Mouse (Mus musculus): Measurements from ENCODE around the gene Synpo2. TPM values are rescaled to one million over a fixed set of nuclear protein-coding genes. Genes with fewer than 3 reads are reported as not detected.

Synpo2 gene
- polyA plus RNA-seq, 1 experiment from 2014 or later, result 4.9 TPM

GRCm38 (mm10) chr3:123153337-123153736 is 82.6 kb downstream of the Synpo2 start:
- Histone ChIP-seq H3K4me1 (no peaks in the 10 kb centered on the region), H3K27ac (replicated peaks) (no peak overlapping the region), H3K9me3 (no peaks in the 10 kb centered on the region), H3K27me3 (replicated peaks; ENCODE audit: low read depth, poor library complexity, severe bottlenecking) (no peaks in the 10 kb centered on the region), H3K36me3 (replicated peaks) (no peaks in the 10 kb centered on the region), H3K4me3 (no peak overlapping the region)
- WGBS, result 88% methylated on average over 8 of the region's 8 CpGs
- DNase-seq (ENCODE audit: low spot score), result no peak

GRCm38 (mm10) chr3:123152911-123153310 is 83.0 kb downstream of the Synpo2 start:
- no peaks in the 10 kb centered on the region for H3K4me1 ChIP-seq
- H3K27ac ChIP-seq (replicated peaks), result no peak overlapping the region
- no peaks in the 10 kb centered on the region for H3K36me3 ChIP-seq (replicated peaks)
- 91% methylated on average over 5 of the region's 5 CpGs for WGBS
- no peak overlapping the region for H3K4me3 ChIP-seq
- DNase-seq (ENCODE audit: low spot score), result no peak
- H3K27me3 ChIP-seq (replicated peaks; ENCODE audit: low read depth, poor library complexity, severe bottlenecking), result no peaks in the 10 kb centered on the region
- H3K9me3 ChIP-seq, result no peaks in the 10 kb centered on the region

- Histone ChIP-seq H3K4me3 (no peak overlapping the region), H3K36me3 (replicated peaks) (no peaks in the 10 kb centered on the region), H3K4me1 (no peaks in the 10 kb centered on the region), H3K27ac (replicated peaks) (no peak overlapping the region), H3K9me3 (no peaks in the 10 kb centered on the region), H3K27me3 (replicated peaks; ENCODE audit: low read depth, poor library complexity, severe bottlenecking) (no peaks in the 10 kb centered on the region)
- DNase-seq (ENCODE audit: low spot score), result no peak
- 78% methylated on average over 8 of the region's 8 CpGs for WGBS
Measured at GRCm38 (mm10) chr3:123150523-123151135, 85.3 kb downstream of the Synpo2 start.

GRCm38 (mm10) chr3:123149380-123150162 is 86.4 kb downstream of the Synpo2 start:
- H3K4me1 ChIP-seq, result no peaks in the 10 kb centered on the region
- H3K9me3 ChIP-seq, result no peaks in the 10 kb centered on the region
- H3K27ac ChIP-seq (replicated peaks), result no peak overlapping the region
- WGBS, result 85% methylated on average over 10 of the region's 10 CpGs
- no peak overlapping the region for H3K4me3 ChIP-seq
- H3K36me3 ChIP-seq (replicated peaks), result no peaks in the 10 kb centered on the region
- DNase-seq (ENCODE audit: low spot score), result no peak
- no peaks in the 10 kb centered on the region for H3K27me3 ChIP-seq (replicated peaks; ENCODE audit: low read depth, poor library complexity, severe bottlenecking)

DNA sequence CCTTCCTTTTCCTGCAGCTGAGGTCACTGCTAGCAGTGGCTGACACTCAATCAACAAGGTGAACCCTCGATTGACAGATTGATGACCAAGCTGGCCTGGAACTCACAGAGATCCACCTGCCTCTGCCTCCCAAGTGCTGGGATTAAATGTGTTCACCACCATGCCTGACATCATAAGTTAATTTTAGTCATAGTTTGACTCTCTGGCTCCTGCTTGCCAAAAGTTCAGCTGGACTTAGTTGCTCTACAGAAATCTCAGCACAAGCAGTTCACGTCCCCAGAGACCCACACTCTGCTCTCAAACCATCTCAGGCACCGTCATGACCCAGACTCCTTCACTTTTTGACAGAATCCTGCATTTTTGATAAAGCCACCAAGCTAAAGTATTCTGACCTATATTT is 87.3 kb downstream of the Synpo2 start:
- 83% methylated on average over 3 of the region's 3 CpGs for WGBS
- Histone ChIP-seq H3K36me3 (replicated peaks) (no peaks in the 10 kb centered on the region), H3K4me3 (no peak overlapping the region), H3K27ac (replicated peaks) (no peak overlapping the region), H3K4me1 (no peaks in the 10 kb centered on the region), H3K9me3 (no peaks in the 10 kb centered on the region), H3K27me3 (replicated peaks; ENCODE audit: low read depth, poor library complexity, severe bottlenecking) (no peaks in the 10 kb centered on the region)
- DNase-seq (ENCODE audit: low spot score), result no peak

- DNase-seq (ENCODE audit: low spot score), result no peak
- WGBS, result 84% methylated on average over 8 of the region's 8 CpGs
- no peaks in the 10 kb centered on the region for H3K9me3 ChIP-seq
- no peak overlapping the region for H3K27ac ChIP-seq (replicated peaks)
- no peaks in the 10 kb centered on the region for H3K27me3 ChIP-seq (replicated peaks; ENCODE audit: low read depth, poor library complexity, severe bottlenecking)
- H3K4me3 ChIP-seq, result no peak overlapping the region
- no peaks in the 10 kb centered on the region for H3K4me1 ChIP-seq
- no peaks in the 10 kb centered on the region for H3K36me3 ChIP-seq (replicated peaks)
Measured at GRCm38 (mm10) chr3:123146557-123146956, 89.4 kb downstream of the Synpo2 start.

GRCm38 (mm10) chr3:123145942-123146341 is 90.0 kb downstream of the Synpo2 start:
- Histone ChIP-seq H3K4me1 (no peaks in the 10 kb centered on the region), H3K36me3 (replicated peaks) (no peaks in the 10 kb centered on the region), H3K27me3 (replicated peaks; ENCODE audit: low read depth, poor library complexity, severe bottlenecking) (no peaks in the 10 kb centered on the region), H3K27ac (replicated peaks) (no peak overlapping the region), H3K9me3 (no peaks in the 10 kb centered on the region), H3K4me3 (no peak overlapping the region)
- no peak for DNase-seq (ENCODE audit: low spot score)
- 82% methylated on average over 4 of the region's 4 CpGs for WGBS

- no peaks in the 10 kb centered on the region for H3K27me3 ChIP-seq (replicated peaks; ENCODE audit: low read depth, poor library complexity, severe bottlenecking)
- no peaks in the 10 kb centered on the region for H3K36me3 ChIP-seq (replicated peaks)
- no peaks in the 10 kb centered on the region for H3K9me3 ChIP-seq
- no peak for DNase-seq (ENCODE audit: low spot score)
- WGBS, result 88% methylated on average over 6 of the region's 6 CpGs
- H3K27ac ChIP-seq (replicated peaks), result no peak overlapping the region
- H3K4me3 ChIP-seq, result no peak overlapping the region
- H3K4me1 ChIP-seq, result no peaks in the 10 kb centered on the region
Measured at GRCm38 (mm10) chr3:123143412-123143811, 92.5 kb downstream of the Synpo2 start.

GRCm38 (mm10) chr3:123142298-123142697 is 93.7 kb downstream of the Synpo2 start:
- no peaks in the 10 kb centered on the region for H3K36me3 ChIP-seq (replicated peaks)
- WGBS, result 84% methylated on average over 3 of the region's 3 CpGs

DNA sequence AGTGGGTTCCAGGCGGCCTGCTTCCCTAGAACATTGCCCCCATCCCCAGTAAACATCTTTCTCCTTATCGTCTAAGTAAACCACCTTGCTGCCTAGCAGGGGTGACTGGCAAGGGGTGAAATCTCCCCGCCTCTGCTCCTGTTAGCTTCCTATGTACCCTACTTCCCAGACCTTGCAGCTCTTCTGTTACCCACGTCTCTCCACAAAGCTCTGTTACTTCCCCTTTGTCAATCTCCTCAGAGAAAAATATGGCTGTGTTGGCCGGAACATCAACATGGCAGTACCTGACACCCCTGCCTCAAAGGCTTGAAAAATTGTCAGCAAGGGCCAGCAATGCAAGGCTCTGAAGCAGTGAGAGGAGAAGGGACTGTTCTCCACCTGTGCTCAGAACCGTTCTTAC is 94.9 kb downstream of the Synpo2 start:
- H3K36me3 ChIP-seq (replicated peaks), result no peaks in the 10 kb centered on the region
- H3K9me3 ChIP-seq, result no peaks in the 10 kb centered on the region
- no peaks in the 10 kb centered on the region for H3K27me3 ChIP-seq (replicated peaks; ENCODE audit: low read depth, poor library complexity, severe bottlenecking)
- no peaks in the 10 kb centered on the region for H3K4me1 ChIP-seq
- 84% methylated on average over 6 of the region's 6 CpGs for WGBS
- H3K4me3 ChIP-seq, result no peak overlapping the region
- no peak overlapping the region for H3K27ac ChIP-seq (replicated peaks)
- DNase-seq (ENCODE audit: low spot score), result no peak

More at GRCm38 (mm10) chr3:123142298-123142697, 93.7 kb downstream of the Synpo2 start:
- Histone ChIP-seq H3K4me3 (no peak overlapping the region), H3K27me3 (replicated peaks; ENCODE audit: low read depth, poor library complexity, severe bottlenecking) (no peaks in the 10 kb centered on the region), H3K4me1 (no peaks in the 10 kb centered on the region), H3K9me3 (no peaks in the 10 kb centered on the region), H3K27ac (replicated peaks) (no peak overlapping the region)
- no peak for DNase-seq (ENCODE audit: low spot score)

DNA sequence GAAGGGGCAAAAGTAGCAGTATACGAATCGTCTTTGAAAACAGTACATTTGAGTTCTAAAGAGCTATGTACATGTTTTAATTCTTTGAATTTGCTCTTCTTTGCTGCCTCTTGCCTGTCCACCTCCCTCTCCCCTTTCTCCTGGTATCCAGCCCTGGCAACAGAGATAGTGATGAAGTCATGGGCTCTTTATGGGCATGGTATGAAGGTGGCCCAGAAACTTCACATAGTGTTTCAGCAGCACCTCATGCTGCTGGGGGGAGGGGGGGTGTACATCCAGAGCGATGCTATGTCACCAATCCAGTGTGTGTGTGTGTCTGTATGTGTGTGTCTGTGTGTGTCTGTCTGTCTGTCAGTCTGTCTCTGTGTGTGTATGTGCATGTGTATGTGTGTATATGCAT is 95.8 kb downstream of the Synpo2 start:
- no peaks in the 10 kb centered on the region for H3K36me3 ChIP-seq (replicated peaks)
- WGBS, result 93% methylated on average over 3 of the region's 3 CpGs
- no peaks in the 10 kb centered on the region for H3K9me3 ChIP-seq
- H3K27me3 ChIP-seq (replicated peaks; ENCODE audit: low read depth, poor library complexity, severe bottlenecking), result no peaks in the 10 kb centered on the region
- no peak for DNase-seq (ENCODE audit: low spot score)
- H3K4me1 ChIP-seq, result no peaks in the 10 kb centered on the region
- H3K4me3 ChIP-seq, result no peak overlapping the region
- no peak overlapping the region for H3K27ac ChIP-seq (replicated peaks)

GRCm38 (mm10) chr3:123139619-123140018 is 96.3 kb downstream of the Synpo2 start:
- H3K4me3 ChIP-seq, result no peak overlapping the region
- no peaks in the 10 kb centered on the region for H3K36me3 ChIP-seq (replicated peaks)
- no peak overlapping the region for H3K27ac ChIP-seq (replicated peaks)
- H3K27me3 ChIP-seq (replicated peaks; ENCODE audit: low read depth, poor library complexity, severe bottlenecking), result no peaks in the 10 kb centered on the region
- WGBS, result 75% methylated on average over 5 of the region's 5 CpGs
- H3K9me3 ChIP-seq, result no peaks in the 10 kb centered on the region
- no peak for DNase-seq (ENCODE audit: low spot score)
- no peaks in the 10 kb centered on the region for H3K4me1 ChIP-seq

DNA sequence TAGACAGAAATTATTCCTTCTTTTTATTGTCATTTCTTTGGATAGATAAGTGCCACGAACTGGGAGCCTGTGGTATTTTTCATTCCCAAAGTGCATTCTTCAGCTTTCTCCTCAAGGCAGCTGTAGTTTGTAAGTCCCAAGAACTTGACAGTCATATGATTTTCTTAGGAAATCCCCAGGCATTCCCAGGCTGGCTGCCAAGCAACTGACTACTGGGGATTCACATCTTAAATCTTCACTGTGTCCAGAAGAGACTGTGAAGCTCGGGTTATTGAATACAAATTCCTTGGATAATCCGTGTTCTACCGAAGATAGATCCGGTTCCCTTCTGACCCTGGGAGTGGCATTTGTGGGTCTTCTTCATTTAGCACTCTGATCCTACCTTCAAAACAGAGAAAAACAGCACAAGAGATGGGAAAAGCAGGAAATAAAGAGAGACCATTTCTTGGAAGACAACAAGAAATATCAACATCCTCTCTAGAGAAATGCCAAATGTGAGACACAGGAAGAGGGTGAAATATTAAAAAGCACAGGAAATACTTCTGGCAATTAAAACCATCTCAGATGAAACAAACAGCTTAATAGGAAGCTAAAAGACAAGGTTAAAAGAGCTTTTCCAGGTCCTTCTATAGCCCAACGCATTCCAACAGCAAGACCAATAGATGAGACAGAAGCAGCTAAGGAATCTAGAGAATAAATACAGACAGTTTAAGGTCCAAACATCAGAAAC is 97.5 kb downstream of the Synpo2 start:
- H3K27ac ChIP-seq (replicated peaks), result no peak overlapping the region
- no peaks in the 10 kb centered on the region for H3K36me3 ChIP-seq (replicated peaks)
- H3K4me3 ChIP-seq, result no peak overlapping the region
- WGBS, result 86% methylated on average over 6 of the region's 6 CpGs
- H3K9me3 ChIP-seq, result no peaks in the 10 kb centered on the region
- no peaks in the 10 kb centered on the region for H3K27me3 ChIP-seq (replicated peaks; ENCODE audit: low read depth, poor library complexity, severe bottlenecking)
- no peak for DNase-seq (ENCODE audit: low spot score)
- H3K4me1 ChIP-seq, result no peaks in the 10 kb centered on the region
